Mouse (Mus musculus) bone marrow, adult 2 months (tissue): ENCODE results near the gene B3gnt3. TPM values are rescaled to one million over a fixed set of nuclear protein-coding genes. Genes with fewer than 3 reads are reported as not detected.

Source experiments
- H3K27ac ChIP-seq: fragments of 200-500 bp; 2 replicates; pipeline ENCODE4 v1.5.1; 2012; ENCODE audit warnings: low read depth, mild to moderate bottlenecking, control low read depth, inconsistent platforms, low read length; ENCODE audit not compliant: control insufficient read depth, poor library complexity, insufficient read depth
- H3K4me1 ChIP-seq: fragments of 200-500 bp; 2 replicates; pipeline ENCODE4 v1.6.1; 2011; ENCODE audit warnings: low read length; ENCODE audit not compliant: control insufficient read depth, insufficient read depth
- H3K4me3 ChIP-seq: fragments of 200-500 bp; replicated peaks from 2 replicates; pipeline ENCODE3; 2011; ENCODE audit warnings: mild to moderate bottlenecking, low read depth, low read length, control low read depth; ENCODE audit not compliant: control insufficient read depth
- CTCF ChIP-seq: fragments of 200-500 bp; IDR thresholded peaks from 2 replicates; pipeline ENCODE4 v1.5.1; 2011; ENCODE audit warnings: low read length, control low read depth; ENCODE audit not compliant: control insufficient read depth, insufficient read depth
- POLR2A ChIP-seq: fragments of 200-500 bp; IDR thresholded peaks from 2 replicates; pipeline ENCODE4 v1.6.1; 2011; ENCODE audit warnings: low read depth, mild to moderate bottlenecking, control low read depth, low read length, borderline replicate concordance; ENCODE audit not compliant: control insufficient read depth
- WGBS: fragments of 180-500 bp; shearing (Covaris S2); methylation state at CpG from one replicate; pipeline ENCODE4 v1.1.7; 2018; 5-methylcytosine and 5-hydroxymethylcytosine counted together
- polyA plus RNA-seq: library from polyadenylated mRNA; stranded (reverse); fragments of >200 nt; gene quantifications from 2 replicates; pipeline ENCODE4 v1.2.4, GENCODE M21; 2011; ENCODE audit warnings: low replicate concordance; ENCODE audit not compliant: missing spikeins, insufficient read depth, insufficient read length

The B3gnt3 gene
- polyA plus RNA-seq, 1 experiment: 2.3 TPM

DNA sequence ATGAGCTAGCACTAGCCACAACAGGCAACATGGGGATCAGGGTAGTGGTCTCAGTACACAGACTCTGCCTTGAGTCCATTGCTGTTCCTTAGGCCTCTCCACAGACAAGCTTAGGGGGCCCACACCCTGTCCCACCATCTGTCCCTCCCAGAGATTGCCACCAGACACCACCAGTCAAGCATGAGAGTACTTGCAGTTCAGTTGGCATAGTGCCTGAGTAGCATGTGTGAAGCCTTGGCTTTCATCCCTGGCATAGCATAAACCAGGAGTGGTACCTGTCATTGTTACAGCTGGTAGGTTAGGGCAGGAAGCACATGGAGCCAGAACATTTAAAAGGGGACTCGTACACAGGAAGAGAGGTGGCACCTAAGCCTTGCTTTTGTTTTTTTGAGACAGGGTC, 41.8 kb downstream of the B3gnt3 start:
- 38% methylated on average over 1 of the region's 1 CpGs for WGBS
- Histone ChIP-seq H3K27ac (no peak overlapping the region), H3K4me3 (no peak overlapping the region), H3K4me1 (no peaks in the 10 kb centered on the region)
- TF ChIP-seq CTCF (no peak), POLR2A (no peak)

DNA sequence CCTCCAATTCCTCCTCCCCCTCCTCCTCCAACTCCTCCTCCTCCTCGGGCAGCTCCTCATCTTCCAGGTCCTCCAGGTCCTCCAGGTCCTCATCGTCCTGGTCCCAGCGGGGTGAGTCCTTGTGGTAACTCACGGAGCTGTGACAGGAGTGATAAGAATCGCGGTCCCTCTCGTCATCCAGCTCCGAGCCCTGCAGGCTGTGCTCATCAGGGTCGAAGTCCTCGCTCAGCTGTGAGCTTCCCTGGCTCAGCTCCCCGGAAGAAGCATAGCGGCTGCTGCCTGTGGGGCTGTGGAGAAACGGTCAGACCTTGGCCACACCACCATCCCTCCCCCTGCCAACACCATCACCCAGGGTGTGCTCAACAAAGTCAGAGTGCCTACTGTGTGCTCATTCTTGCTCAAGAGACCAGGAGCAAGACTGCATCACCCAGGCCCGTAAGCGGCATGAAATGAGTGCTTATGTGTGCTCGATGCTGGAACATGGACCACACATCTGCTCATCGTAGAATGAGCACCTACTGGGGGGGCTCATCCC, 43.0 kb downstream of the B3gnt3 start:
- WGBS: 28% methylated on average over 17 of the region's 17 CpGs
- Histone ChIP-seq H3K27ac (no peak overlapping the region), H3K4me1 (no peaks in the 10 kb centered on the region), H3K4me3 (no peak overlapping the region)
- no peak for TF ChIP-seq POLR2A

DNA sequence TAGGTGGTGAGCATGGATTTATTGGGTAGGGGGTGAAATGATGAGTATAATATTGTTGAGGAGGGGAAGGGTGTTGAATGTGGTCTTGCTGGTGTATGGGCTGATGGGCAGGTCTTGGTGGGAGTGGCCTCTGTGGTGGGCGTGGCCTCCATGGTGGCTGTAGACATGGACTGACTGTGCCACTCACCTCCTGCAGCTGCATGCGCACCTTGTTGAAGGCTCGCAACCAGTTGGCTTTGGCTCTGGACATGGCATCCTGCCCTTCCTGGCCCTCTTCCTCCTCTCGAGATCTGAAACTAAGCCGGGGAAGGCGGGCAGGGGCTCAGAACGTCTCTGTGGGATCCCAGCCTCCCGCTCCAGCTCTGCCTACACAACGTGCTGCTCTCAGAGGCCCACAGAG, 43.8 kb downstream of the B3gnt3 start:
- WGBS: 21% methylated on average over 9 of the region's 9 CpGs
- Histone ChIP-seq H3K4me1 (no peaks in the 10 kb centered on the region), H3K27ac (no peak overlapping the region), H3K4me3 (no peak overlapping the region)
- TF ChIP-seq POLR2A (no peak), CTCF (no peak)

DNA sequence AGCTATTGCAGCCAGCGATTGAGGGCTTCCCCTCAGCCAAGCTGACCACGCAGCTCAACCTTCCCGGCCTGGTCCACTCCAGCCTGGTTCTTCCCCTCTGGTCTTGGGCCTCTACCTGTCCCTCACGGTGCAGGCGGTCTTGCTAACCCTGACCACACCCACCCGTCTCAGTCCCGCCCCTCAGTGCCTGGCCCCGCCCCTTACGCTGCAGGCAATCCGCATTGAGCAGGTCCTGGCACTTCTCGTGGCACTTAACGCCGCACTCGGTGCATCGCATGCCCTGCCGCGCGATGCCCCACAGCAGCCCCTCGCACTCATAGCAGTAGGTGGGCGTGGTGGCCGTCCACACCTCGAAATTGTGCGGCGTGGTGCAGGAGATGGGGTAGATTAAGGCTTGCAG, 47.0 kb downstream of the B3gnt3 start:
- Histone ChIP-seq H3K4me1 (no peaks in the 10 kb centered on the region), H3K27ac (no peak overlapping the region), H3K4me3 (no peak overlapping the region)
- TF ChIP-seq POLR2A (no peak), CTCF (no peak)
- WGBS: 3% methylated on average over 24 of the region's 24 CpGs

DNA sequence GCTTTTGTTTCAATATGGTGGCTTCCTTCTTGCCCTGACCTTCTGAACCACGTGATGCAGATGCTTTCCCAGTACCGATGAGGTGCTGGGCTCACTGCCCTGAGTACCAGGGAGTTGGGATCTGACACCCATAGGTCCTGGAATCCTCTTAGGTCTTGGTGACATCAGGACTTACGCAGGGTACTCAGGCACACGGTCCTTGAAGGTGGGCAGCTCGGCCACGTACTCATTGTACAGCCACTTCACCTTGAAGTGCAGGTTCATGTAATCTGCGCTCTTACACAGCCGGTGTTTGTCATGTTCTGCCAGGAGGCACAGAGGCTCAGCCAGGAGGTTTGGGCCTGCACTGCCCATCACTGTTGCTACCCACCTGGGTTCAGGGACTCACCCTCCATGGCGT, 56.1 kb downstream of the B3gnt3 start:
- H3K27ac ChIP-seq: no peak overlapping the region
- H3K4me3 ChIP-seq: no peak overlapping the region
- 76% methylated on average over 9 of the region's 9 CpGs for whole genome bisulfite sequencing
- no peaks in the 10 kb centered on the region; the same call in 1 of the 2 replicates for H3K4me1 ChIP-seq
- TF ChIP-seq POLR2A: no peak
- no peak for TF ChIP-seq CTCF

Other genes with a start within 250 kb of the B3gnt3 start
- gene Abhd8, start 238.1 kb downstream of the B3gnt3 start, polyA plus RNA-seq: 3.9 and 9.1 TPM in 2 replicates
- 24.3 and 42.9 TPM in 2 replicates for gene Mrpl34, start 236.8 kb downstream of the B3gnt3 start, polyA plus RNA-seq
- gene Dda1, start 232.6 kb downstream of the B3gnt3 start, polyA plus RNA-seq: 17.1 and 18.8 TPM in 2 replicates
- 2.9 and 6.3 TPM in 2 replicates for gene Ano8, start 215.8 kb downstream of the B3gnt3 start, polyA plus RNA-seq
- 6.3 and 7.9 TPM in 2 replicates for gene Gtpbp3, start 213.7 kb downstream of the B3gnt3 start, polyA plus RNA-seq
- gene Plvap, start 190.0 kb downstream of the B3gnt3 start, polyA plus RNA-seq: 13.7 and 20.5 TPM in 2 replicates
- not detected in 2 replicates for gene Ccdc194, start 176.1 kb downstream of the B3gnt3 start, polyA plus RNA-seq
- gene Bst2, start 164.3 kb downstream of the B3gnt3 start, polyA plus RNA-seq: 58.9 and 103 TPM in 2 replicates
- gene Mvb12a, start 158.9 kb downstream of the B3gnt3 start, polyA plus RNA-seq: 23.8 and 47.7 TPM in 2 replicates
- 0.81 and 2.5 TPM in 2 replicates for gene Tmem221, start 142.9 kb downstream of the B3gnt3 start, polyA plus RNA-seq
- gene Nxnl1, start 135.2 kb downstream of the B3gnt3 start, polyA plus RNA-seq: not detected in 2 replicates
- 11.2 and 12.6 TPM in 2 replicates for gene Slc27a1, start 132.9 kb downstream of the B3gnt3 start, polyA plus RNA-seq
- gene Pgls, start 109.6 kb downstream of the B3gnt3 start, polyA plus RNA-seq: 111 and 147 TPM in 2 replicates
- 67.8 and 106 TPM in 2 replicates for gene Fam129c, start 104.1 kb downstream of the B3gnt3 start, polyA plus RNA-seq
- 31.8 and 53.0 TPM in 2 replicates for gene Colgalt1, start 90.8 kb downstream of the B3gnt3 start, polyA plus RNA-seq
- 0.18 TPM in 1 of 2 replicates, not detected in the other for gene Unc13a, start 30.0 kb downstream of the B3gnt3 start, polyA plus RNA-seq
- gene Jak3, start 25.5 kb downstream of the B3gnt3 start, polyA plus RNA-seq: 7.5 and 15.6 TPM in 2 replicates
- gene Insl3, start 12.6 kb downstream of the B3gnt3 start, polyA plus RNA-seq: 10.2 and 16.7 TPM in 2 replicates
- 79.3 and 144 TPM in 2 replicates for gene Fcho1, start 23.9 kb upstream of the B3gnt3 start, polyA plus RNA-seq
- 0.70 and 1.8 TPM in 2 replicates for gene Zfp709, start 180.2 kb upstream of the B3gnt3 start, polyA plus RNA-seq
- 1.1 and 1.9 TPM in 2 replicates for gene Zfp882, start 206.8 kb upstream of the B3gnt3 start, polyA plus RNA-seq
- gene Zfp617, start 206.8 kb upstream of the B3gnt3 start, polyA plus RNA-seq: 7.9 and 8.3 TPM in 2 replicates
- 7.4 and 10.4 TPM in 2 replicates for gene Zfp961, start 249.2 kb upstream of the B3gnt3 start, polyA plus RNA-seq